In the genomic region with DNA sequence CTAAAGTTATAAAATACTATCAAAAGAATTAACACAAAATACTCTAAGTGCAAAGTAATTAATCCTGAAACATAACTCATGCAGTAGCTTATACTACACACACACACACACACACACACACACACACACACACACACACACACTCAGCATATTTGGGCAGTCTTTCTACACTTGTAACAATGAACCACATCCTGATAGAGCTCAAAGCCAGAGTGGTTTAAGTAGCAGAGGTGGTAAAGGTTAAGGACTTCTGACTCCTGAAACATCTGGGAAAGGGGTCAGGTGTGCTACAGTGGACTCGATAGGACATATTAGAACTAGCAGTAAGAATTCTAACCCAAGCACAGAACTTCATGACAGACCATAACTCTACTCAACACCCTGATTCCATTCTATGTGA, we compare ENCODE assay signal across 18 mouse cellular contexts.
DNase-seq lines count a peak whose midpoint lies in the region; ATAC-seq lines count a peak whose summit lies in the region.
"Had no signal": no experiment of that assay in that cellular context is flagged by ENCODE, and none has a peak within 500 bp of the region (broad histone marks: within the 10 kb centered on the region; RNA-seq: fewer than 3 reads in every experiment).

No protein-coding gene starts in this region.

- peak; percentile 8 for DNase-seq in CD4-positive helper T cell, adult 2 months (ENCODE audit: low read depth, low spot score)
- DNase-seq in left cerebral cortex, postnatal 14 days (ENCODE audit: low spot score in 2 of 2) = no peak
- no peak for DNase-seq in left cerebral cortex, postnatal 4 days
- no peak for DNase-seq in gastrocnemius, postnatal 14 days
- DNase-seq: adrenal gland, adult 8-10 months; adrenal gland, postnatal 14 days; adrenal gland, postnatal 36 days; B cell, adult 2 months; cerebellum, adult 11-12 months; cerebellum, adult 2 months; cerebellum, adult 9-10 months; cerebellum, postnatal 10 days; cerebellum, postnatal 25 days had no signal

- intact Hi-C loops in left cerebral cortex, postnatal 14 days (cut with DNase I) = no loop called here
- intact Hi-C loops in left cerebral cortex, postnatal 4 days (cut with DNase I) = no loop called here
- intact Hi-C loops in gastrocnemius, postnatal 14 days (cut with DNase I; ENCODE audit: low total_unique reads) = no loop called here

- ATAC-seq in CD4-positive, CD25-positive, alpha-beta regulatory T cell, adult 4 months = peak; percentile 79
- ATAC-seq in inflammation-experienced regulatory T-cells, adult 6 months = peak; percentile 77
- no peak for ATAC-seq in frontal cortex, adult (ENCODE audit: low TSS enrichment)
- ATAC-seq: forebrain, embryonic 14.5 days; forebrain, embryonic 16.5 days had no signal
